Mouse (Mus musculus) cerebellum, adult (tissue): Measurements from ENCODE around the gene Dennd5b.
"Not testable (repeated sequence)": the region's sequence is repeated elsewhere in the genome, so short reads cannot be mapped to it uniquely, and the experiment has no call there.

Experiments
- ATAC-seq: cut with Nextera tagmentation; 2 replicates; pipeline ENCODE4 v1.9.2; 2017; ENCODE audit warnings: mild to moderate bottlenecking, moderate library complexity, mixed read lengths; ENCODE audit not compliant: insufficient number of reproducible peaks, low FRiP score, low TSS enrichment

Gene Dennd5b

GRCm38 (mm10) chr6:149101076-149101942 lies at the start of gene Dennd5b:
Gene Dennd5b (minus strand): TSS chr6:149101680.
- ATAC-seq = peak; percentile 87

GRCm38 (mm10) chr6:149148436-149149229 lies 47.2 kb upstream of the Dennd5b start:
- no peak for ATAC-seq

GRCm38 (mm10) chr6:149145143-149145542 lies 43.7 kb upstream of the Dennd5b start:
- no peak for ATAC-seq

GRCm38 (mm10) chr6:149141393-149142173 lies 40.1 kb upstream of the Dennd5b start:
- peak; percentile 93 for ATAC-seq

- no peak for ATAC-seq
Measured at GRCm38 (mm10) chr6:149139471-149139870, 38.0 kb upstream of the Dennd5b start, which contains the start of gene Etfbkmt. Gene Etfbkmt (plus strand): TSS chr6:149139849.

- no peak for ATAC-seq
Measured at GRCm38 (mm10) chr6:149139011-149139410, 37.5 kb upstream of the Dennd5b start.

- ATAC-seq = no peak
Measured at GRCm38 (mm10) chr6:149137936-149138335, 36.5 kb upstream of the Dennd5b start.

GRCm38 (mm10) chr6:149135631-149136030 lies 34.2 kb upstream of the Dennd5b start:
- no peak for ATAC-seq

- ATAC-seq = no peak
Measured at GRCm38 (mm10) chr6:149134391-149135150, 33.1 kb upstream of the Dennd5b start.

- ATAC-seq = peak; percentile 74
Measured at GRCm38 (mm10) chr6:149132311-149133077, 31.0 kb upstream of the Dennd5b start.

GRCm38 (mm10) chr6:149131111-149131510 lies 29.6 kb upstream of the Dennd5b start:
- no peak for ATAC-seq

- ATAC-seq = not testable (repeated sequence)
Measured at GRCm38 (mm10) chr6:149129870-149130269, 28.4 kb upstream of the Dennd5b start, which contains the start of gene Gm10203. Gene Gm10203 (plus strand): TSS chr6:149130170.

GRCm38 (mm10) chr6:149126675-149127074 lies 25.2 kb upstream of the Dennd5b start:
- no peak for ATAC-seq

GRCm38 (mm10) chr6:149123042-149123441 lies 21.6 kb upstream of the Dennd5b start:
- ATAC-seq = no peak

- ATAC-seq = peak; percentile 85
Measured at GRCm38 (mm10) chr6:149119853-149120252, 18.4 kb upstream of the Dennd5b start.

GRCm38 (mm10) chr6:149118935-149119334 lies 17.5 kb upstream of the Dennd5b start:
- ATAC-seq = no peak

- ATAC-seq = no peak
Measured at GRCm38 (mm10) chr6:149116992-149117391, 15.5 kb upstream of the Dennd5b start.

- ATAC-seq = no peak
Measured at GRCm38 (mm10) chr6:149108909-149109308, 7.4 kb upstream of the Dennd5b start.

GRCm38 (mm10) chr6:149107615-149108014 lies 6.1 kb upstream of the Dennd5b start:
- ATAC-seq = no peak
